Mouse (Mus musculus) stomach, postnatal 0 days (tissue): ENCODE measurements at regions not wholly inside any gene's neighbourhood (a gene's known extent, or its start where the extent isn't known, plus 50 kb on each side); places are given as distances from the start of the nearest gene placed in this dataset.

Experiments
- CTCF ChIP-seq: IDR thresholded peaks from 2 replicates; pipeline ENCODE4 v1.5.1; 2016; ENCODE audit warnings: antibody characterized with exemption, low read depth, mild to moderate bottlenecking, moderate library complexity
- EP300 ChIP-seq: optimal IDR thresholded peaks from 2 replicates; pipeline ENCODE3; 2016; ENCODE audit warnings: antibody characterized with exemption

DNA sequence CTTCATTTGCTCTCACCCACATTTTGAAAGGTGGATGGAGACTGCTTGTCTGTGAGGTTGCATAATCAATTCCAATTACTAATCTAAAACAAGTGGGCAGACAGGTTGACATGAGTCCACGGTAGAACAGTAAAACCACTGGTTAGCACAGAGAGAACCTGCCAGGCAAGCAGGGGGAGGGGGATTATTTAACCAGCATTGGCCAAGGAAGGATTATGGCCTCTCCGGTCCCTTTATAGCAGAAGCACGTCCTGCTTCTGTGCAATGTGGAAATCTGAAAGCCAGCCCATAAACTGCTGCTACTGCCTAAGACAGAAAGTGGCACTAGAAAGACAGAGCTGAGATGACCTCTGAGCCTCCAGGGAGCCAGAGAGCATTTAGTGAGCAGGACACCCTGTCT lies 285.5 kb downstream of the Cog6 start:
- TF ChIP-seq CTCF (no peak), EP300 (no peak)
